Comparison of ENCODE assay signal across 9 mouse cellular contexts in the genomic region with DNA sequence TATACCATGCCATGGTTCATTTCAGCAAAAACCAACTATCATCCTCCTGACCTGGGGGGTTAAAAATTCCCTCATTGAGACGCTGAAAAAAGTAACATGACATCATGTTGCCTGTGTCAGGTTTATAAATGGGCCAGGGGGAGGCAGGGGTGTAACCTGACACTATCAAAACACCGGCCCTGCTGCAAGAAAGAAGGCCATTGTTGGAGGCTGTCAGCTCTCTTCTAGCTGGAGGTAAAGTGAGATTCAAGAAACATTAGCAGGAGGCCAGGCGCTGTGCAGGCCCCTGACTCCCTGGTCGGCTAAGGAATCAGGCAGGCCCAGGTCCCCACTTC. TPM values are rescaled to one million over a fixed set of nuclear protein-coding genes. Genes with fewer than 3 reads are reported as not detected.
DNase-seq lines count a peak whose midpoint lies in the region; ATAC-seq and TF ChIP-seq lines count a peak whose summit lies in the region.
"Had no signal": no experiment of that assay in that cellular context is flagged by ENCODE, and none has a peak within 500 bp of the region (broad histone marks: within the 10 kb centered on the region; RNA-seq: fewer than 3 reads in every experiment).

No protein-coding gene starts in this region.

- H3K27me3 ChIP-seq in forebrain, embryonic 10.5 days (ENCODE audit: poor library complexity, severe bottlenecking) = no peaks in the 10 kb centered on the region
- no peaks in the 10 kb centered on the region for H3K27me3 ChIP-seq in forebrain, postnatal 0 days (ENCODE audit: insufficient read depth, low read length)

- H3K4me1 ChIP-seq in forebrain, embryonic 10.5 days = peaks cover 99% of the 10 kb centered on the region
- H3K4me1 ChIP-seq in forebrain, postnatal 0 days (ENCODE audit: insufficient read depth) = peaks cover 54% of the 10 kb centered on the region

- H3K4me3 ChIP-seq in forebrain, embryonic 10.5 days = peak overlapping the region; percentile 29
- H3K4me3 ChIP-seq in forebrain, postnatal 0 days (ENCODE audit: low read depth, low read length) = no peak overlapping the region

- peak overlapping the region; percentile 88 for H3K27ac ChIP-seq in forebrain, embryonic 10.5 days
- no peak overlapping the region for H3K27ac ChIP-seq in forebrain, postnatal 0 days (ENCODE audit: low read depth, low read length)
- H3K27ac ChIP-seq: macrophage had no signal

- H3K9ac ChIP-seq in forebrain, postnatal 0 days = no peak overlapping the region; the same call in 1 of the 2 replicates

- 0% methylated on average over 4 of the region's 4 CpGs for WGBS in forebrain, embryonic 10.5 days
- 7% methylated on average over 4 of the region's 4 CpGs for WGBS in forebrain, postnatal 0 days

- peak; percentile 60 for DNase-seq in forebrain, embryonic 10.5 days (ENCODE audit: extremely low spot score, low spot score)
- DNase-seq in forebrain, postnatal 0 days = no peak
- peak; percentile 85 for DNase-seq in R1 (ENCODE audit: low read depth, low spot score)
- DNase-seq in heart, adult 8-10 months (ENCODE audit: low spot score) = peak; percentile 50
- peak; percentile 54 to 69 for DNase-seq in kidney, postnatal 4 days
- no peak for DNase-seq in thymus, postnatal 25 days
- DNase-seq in spleen, adult 18-20 months = no peak

- no peak overlapping the region for H3K4me2 ChIP-seq in forebrain, postnatal 0 days (ENCODE audit: low read depth)

- no peak for ATAC-seq in forebrain, postnatal 0 days
- ATAC-seq in megakaryocyte, adult 5-6 weeks (ENCODE audit: poor library complexity, severe bottlenecking) = no peak

- H3K9me3 ChIP-seq in forebrain, embryonic 10.5 days = no peaks in the 10 kb centered on the region
- no peaks in the 10 kb centered on the region for H3K9me3 ChIP-seq in forebrain, postnatal 0 days (ENCODE audit: low read length)

- TF ChIP-seq CTCF in forebrain, postnatal 0 days (IDR thresholded peaks at IDR 0.05; ENCODE audit: low read depth) = no peak

- peaks cover 16% of the 10 kb centered on the region for H3K36me3 ChIP-seq in forebrain, embryonic 10.5 days (replicated peaks)
- no peaks in the 10 kb centered on the region for H3K36me3 ChIP-seq in forebrain, postnatal 0 days (ENCODE audit: insufficient read depth)

RNA-seq across cellular contexts. Expression of a gene that starts 49.3 kb away (rescaled TPM):
- polyA plus RNA-seq in forebrain, embryonic 10.5 days (2016; fragmentation: Nextera tagmentation; extraction: Ambion mirVana) = 38.2 and 38.8 TPM in 2 replicates
- 79.2 and 95.9 TPM in 2 replicates for total RNA-seq in forebrain, postnatal 0 days (2014; rRNA removed)
- 52.6 and 60.5 TPM in 2 replicates for polyA plus RNA-seq in forebrain, postnatal 0 days (2015; fragmentation: Nextera tagmentation; extraction: Ambion mirVana)
- 10 to 100 TPM; 48.1 to 60.7 (median 56.2) TPM for total RNA-seq in heart, adult 8-10 months (2022)
- 11.6 and 14.0 TPM in 2 replicates for total RNA-seq in megakaryocyte, adult 5-6 weeks (2015)
- total RNA-seq in megakaryocyte, adult 5-6 weeks (2017) = 11.2 and 17.6 TPM in 2 replicates

Comparison
In these comparisons a context has a peak if more than half of its experiments do, and no peak if none do; other contexts are left out.
1. DNase-seq: peak in forebrain, embryonic 10.5 days (single experiment), R1 (single experiment), heart, adult 8-10 months (single experiment) and kidney, postnatal 4 days (2 of 2); none in forebrain, postnatal 0 days (single experiment), thymus, postnatal 25 days (single experiment) and spleen, adult 18-20 months (0 of 2).